Mouse (Mus musculus) heart, adult 2 months (tissue): ENCODE measurements around the gene Ipo9. TPM values are rescaled to one million over a fixed set of nuclear protein-coding genes. Genes with fewer than 3 reads are reported as not detected.

Experiments
- DNase-seq, 2 experiments: peaks; one replicate each; pipeline ENCODE4 v3.0.0; 2021
- H3K27ac ChIP-seq: fragments of 200-600 bp; 2 replicates; pipeline ENCODE4 v1.8.1; 2022
- H3K27me3 ChIP-seq: fragments of 200-500 bp; 2 replicates; pipeline ENCODE4 v1.6.1; 2012; ENCODE audit warnings: mild to moderate bottlenecking, low read length, inconsistent platforms, mixed read lengths; ENCODE audit not compliant: control insufficient read depth, insufficient read depth
- H3K36me3 ChIP-seq: fragments of 200-500 bp; 2 replicates; pipeline ENCODE4 v1.6.1; 2012; ENCODE audit warnings: low read length, inconsistent platforms; ENCODE audit not compliant: control insufficient read depth, insufficient read depth
- H3K4me1 ChIP-seq: fragments of 200-500 bp; 2 replicates; pipeline ENCODE4 v1.6.1; 2011; ENCODE audit warnings: low read length; ENCODE audit not compliant: control insufficient read depth, insufficient read depth
- H3K4me3 ChIP-seq: fragments of 200-600 bp; 2 replicates; pipeline ENCODE4 v1.8.1; 2022
- H3K79me2 ChIP-seq: fragments of 200-500 bp; replicated peaks from 2 replicates; pipeline ENCODE4 v1.6.1; 2012; ENCODE audit warnings: mild to moderate bottlenecking, inconsistent platforms, low read length, moderate library complexity, mixed read lengths; ENCODE audit not compliant: control insufficient read depth, insufficient read depth
- H3K9ac ChIP-seq: fragments of 200-500 bp; 2 replicates; pipeline ENCODE4 v1.6.1; 2012; ENCODE audit warnings: low read depth, mild to moderate bottlenecking, control low read depth, inconsistent platforms, low read length, mixed read lengths
- CTCF ChIP-seq: fragments of 200-600 bp; IDR thresholded peaks from 2 replicates; pipeline ENCODE4 v1.8.1; 2022; ENCODE audit warnings: antibody characterized with exemption, mild to moderate bottlenecking, moderate library complexity
- EP300 ChIP-seq: fragments of 200-500 bp; IDR thresholded peaks from 2 replicates; pipeline ENCODE4 v1.6.1; 2011; ENCODE audit warnings: low read depth, low read length, control low read depth; ENCODE audit not compliant: insufficient read depth
- POLR2A ChIP-seq: fragments of 200-500 bp; IDR thresholded peaks from 2 replicates; pipeline ENCODE4 v1.6.1; 2011; ENCODE audit warnings: mild to moderate bottlenecking, low read depth, low read length, control low read depth; ENCODE audit not compliant: insufficient read depth
- WGBS: fragments of 180-500 bp; shearing (Covaris S2); methylation state at CpG from one replicate; pipeline ENCODE4 v1.1.7; 2018; 5-methylcytosine and 5-hydroxymethylcytosine counted together
- intact Hi-C: fragments of 180-260 bp; cut with DNase I; formaldehyde crosslinking; loops from one replicate; pipeline ENCODE4 v1.15.1; 2025
- polyA plus RNA-seq: library from polyadenylated mRNA; depleted of rRNA; stranded (reverse); fragments of >200 nt; gene quantifications from 2 replicates; pipeline ENCODE4 v1.2.3, GENCODE M21; 2012
- total RNA-seq, 2 experiments: library from RNA; stranded (reverse); gene quantifications; 2 replicates each; pipeline ENCODE4 v1.2.3; 2021

Ipo9 gene
- total and polyA plus RNA-seq, 3 experiments: 31.9 to 40.8 (median 35.3) TPM

DNA sequence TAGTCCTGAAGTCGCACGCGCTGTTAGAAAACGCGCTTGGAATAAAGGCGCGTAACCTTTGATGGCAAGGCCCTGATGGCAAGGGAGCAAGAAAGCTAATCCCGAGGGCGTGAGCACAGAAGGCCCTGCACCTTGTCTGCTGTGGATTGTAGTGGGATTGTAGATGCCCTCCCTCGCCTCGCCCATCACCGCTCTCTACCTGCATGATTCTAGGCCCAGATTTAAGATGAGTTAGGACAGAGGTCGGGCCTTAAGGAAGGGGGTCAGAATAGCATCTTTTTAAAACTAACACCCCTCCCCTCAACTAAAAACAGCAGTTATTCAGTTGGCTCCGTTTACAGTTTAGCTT is 344 bp upstream of the Ipo9 start:
- Histone ChIP-seq H3K79me2 (peaks cover 4% of the 10 kb centered on the region), H3K4me3 (peak overlapping the region; percentile 96), H3K36me3 (peaks cover 9% of the 10 kb centered on the region), H3K27me3 (no peaks in the 10 kb centered on the region), H3K9ac (peak overlapping the region; percentile 75), H3K27ac (peak overlapping the region; percentile 63), H3K4me1 (peaks cover 5% of the 10 kb centered on the region)
- no peak for DNase-seq
- intact Hi-C loops: loop anchor here (5.0 kb wide), 1 partner anchor 48 kb away; no protein-coding TSS in a partner anchor
- TF ChIP-seq CTCF (no peak), EP300 (no peak), POLR2A (no peak)
- WGBS: 3% methylated on average over 14 of the region's 14 CpGs

DNA sequence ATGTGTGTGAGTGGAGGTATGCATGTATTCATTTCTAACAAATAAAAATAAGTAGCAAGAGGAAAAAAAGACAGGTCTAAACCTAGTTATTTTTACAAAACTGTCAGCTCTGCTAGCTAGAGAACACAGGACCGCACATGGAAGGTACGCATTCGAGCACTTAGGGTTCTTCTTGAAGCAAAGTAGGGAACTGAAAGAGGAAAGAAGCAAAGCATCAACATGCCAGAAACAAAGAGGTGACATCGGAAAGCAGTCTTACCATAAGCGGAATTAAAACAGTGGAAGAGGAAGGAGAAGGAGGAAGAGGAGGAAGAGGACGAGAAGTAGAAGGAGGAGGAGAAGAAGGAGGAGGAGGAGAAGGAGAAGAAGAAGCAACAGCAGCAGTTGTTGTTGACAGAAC is 2.9 kb downstream of the Ipo9 start:
- intact Hi-C loops: no loop called here
- TF ChIP-seq POLR2A (no peak), CTCF (no peak)
- no peak for DNase-seq
- Histone ChIP-seq H3K9ac (no peak overlapping the region), H3K27ac (no peak overlapping the region), H3K27me3 (no peaks in the 10 kb centered on the region), H3K4me1 (peaks cover 5% of the 10 kb centered on the region), H3K79me2 (peaks cover 6% of the 10 kb centered on the region), H3K4me3 (no peak overlapping the region), H3K36me3 (peaks cover 9% of the 10 kb centered on the region)
- 72% methylated on average over 6 of the region's 6 CpGs for WGBS

DNA sequence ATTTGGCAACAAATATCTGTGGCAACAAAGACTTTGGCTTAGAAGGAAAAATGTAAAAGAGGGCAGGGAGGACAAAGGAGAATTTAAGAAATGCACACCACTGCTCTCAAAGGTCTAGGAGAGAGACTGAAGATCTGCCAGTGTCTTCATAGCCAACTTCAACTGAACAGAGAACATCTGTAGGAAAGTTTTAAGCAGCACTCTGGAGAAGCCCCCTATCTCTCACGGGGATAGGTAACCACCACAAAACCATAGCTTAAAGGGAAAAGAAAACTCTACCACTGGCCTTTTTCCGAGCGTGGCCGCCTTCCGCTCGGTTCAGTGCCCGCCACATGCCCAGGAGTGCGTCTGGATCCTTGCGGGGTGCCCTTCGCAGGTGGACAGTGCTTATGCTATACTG is 3.7 kb downstream of the Ipo9 start:
- Histone ChIP-seq H3K27ac (no peak overlapping the region), H3K27me3 (no peaks in the 10 kb centered on the region), H3K9ac (no peak overlapping the region), H3K4me1 (peaks cover 5% of the 10 kb centered on the region), H3K4me3 (no peak overlapping the region), H3K79me2 (peaks cover 6% of the 10 kb centered on the region), H3K36me3 (peaks cover 9% of the 10 kb centered on the region)
- TF ChIP-seq CTCF: no peak
- TF ChIP-seq EP300: no peak
- no peak for TF ChIP-seq POLR2A
- 92% methylated on average over 10 of the region's 10 CpGs for WGBS
- intact Hi-C loops: no loop called here
- DNase-seq: no peak

DNA sequence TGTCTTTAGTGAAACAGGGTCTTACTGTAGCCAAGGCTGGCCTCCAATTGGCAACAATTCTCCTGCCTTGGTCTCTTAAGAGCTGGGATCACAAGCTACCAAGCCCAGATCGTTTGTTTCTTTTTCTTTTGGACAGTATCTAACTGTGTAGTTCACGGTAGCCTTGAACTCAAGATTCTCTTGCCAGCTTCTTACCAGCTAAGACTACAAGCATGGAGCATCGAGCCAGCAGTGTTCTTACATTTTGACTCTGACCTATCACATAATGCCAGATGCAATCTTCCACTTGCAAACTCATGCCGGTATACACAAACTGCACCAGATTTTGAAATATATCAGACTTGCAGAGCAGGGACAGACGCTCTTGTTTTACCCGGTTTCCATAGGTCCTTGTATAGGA is 7.5 kb downstream of the Ipo9 start:
- Histone ChIP-seq H3K27me3 (no peaks in the 10 kb centered on the region), H3K4me3 (no peak overlapping the region), H3K36me3 (peaks cover 7% of the 10 kb centered on the region), H3K4me1 (no peaks in the 10 kb centered on the region), H3K79me2 (peaks cover 4% of the 10 kb centered on the region; the same call in 1 of the 2 replicates), H3K27ac (no peak overlapping the region), H3K9ac (no peak overlapping the region)
- intact Hi-C loops: no loop called here
- 91% methylated on average over 6 of the region's 6 CpGs for WGBS
- no peak for TF ChIP-seq POLR2A
- no peak for TF ChIP-seq EP300
- TF ChIP-seq CTCF: no peak
- no peak for DNase-seq

DNA sequence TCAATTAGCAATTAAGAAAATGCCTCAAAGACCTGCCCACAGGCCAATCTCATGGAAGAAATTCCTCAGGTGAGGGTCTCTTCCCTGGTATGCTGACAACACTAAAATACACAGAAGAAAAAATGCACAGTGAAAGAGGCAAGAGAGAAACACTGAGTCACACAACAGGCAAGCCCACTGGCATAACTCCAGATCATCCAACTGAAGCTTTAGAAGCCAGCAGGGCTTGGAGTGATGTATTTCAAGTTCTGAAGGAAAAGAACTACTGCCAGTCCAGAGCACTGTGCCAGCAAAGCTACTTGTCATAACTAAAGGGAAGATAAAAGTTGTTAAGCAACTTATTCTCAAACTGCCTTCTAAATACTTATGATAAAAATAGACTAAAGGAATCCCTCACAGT is 16.3 kb downstream of the Ipo9 start:
- Histone ChIP-seq H3K9ac (no peak overlapping the region), H3K79me2 (no peaks in the 10 kb centered on the region), H3K27me3 (no peaks in the 10 kb centered on the region), H3K27ac (peak overlapping the region; percentile 18), H3K4me3 (no peak overlapping the region), H3K36me3 (peaks cover 20% of the 10 kb centered on the region), H3K4me1 (peaks cover 14% of the 10 kb centered on the region)
- no peak for TF ChIP-seq CTCF
- TF ChIP-seq EP300: no peak
- no peak for TF ChIP-seq POLR2A
- peak in 1 of 2 experiments; percentile 39 for DNase-seq
- intact Hi-C loops: loop anchor here (2.0 kb wide), 1 partner anchor 15 kb away; no protein-coding TSS in a partner anchor

DNA sequence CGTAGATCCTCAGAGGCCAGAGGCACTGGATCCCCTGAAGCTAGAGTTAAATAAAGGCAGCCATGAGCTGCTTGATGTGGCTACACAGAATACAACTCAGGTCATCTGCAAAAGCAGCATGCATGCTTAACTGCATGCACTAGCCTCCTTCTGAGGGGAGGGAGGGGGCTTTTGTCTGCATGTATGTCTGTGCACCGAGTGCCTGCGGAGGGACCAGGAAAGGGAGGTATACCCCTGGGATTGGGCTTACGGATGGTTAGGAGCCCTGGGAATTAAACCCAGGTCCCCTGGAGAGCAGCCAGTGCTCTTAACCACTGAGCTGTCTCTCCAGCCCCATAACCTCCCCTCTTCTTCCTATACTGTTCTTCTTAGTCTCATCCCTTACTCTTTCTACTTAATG is 18.2 kb downstream of the Ipo9 start:
- Histone ChIP-seq H3K27ac (no peak overlapping the region; the same call in 1 of the 2 replicates), H3K36me3 (peaks cover 20% of the 10 kb centered on the region), H3K4me3 (no peak overlapping the region), H3K27me3 (no peaks in the 10 kb centered on the region), H3K9ac (no peak overlapping the region), H3K4me1 (peaks cover 14% of the 10 kb centered on the region), H3K79me2 (no peaks in the 10 kb centered on the region)
- TF ChIP-seq EP300 (no peak), CTCF (no peak), POLR2A (no peak)
- 65% methylated on average over 4 of the region's 4 CpGs for WGBS
- no peak for DNase-seq
- intact Hi-C loops: no loop called here
